Mouse (Mus musculus) cortical plate, adult 2 months (tissue): ENCODE results near the gene Clic4.

Experiments used
- CTCF ChIP-seq: fragments of 200-500 bp; IDR thresholded peaks from 2 replicates; pipeline ENCODE4 v1.5.1; 2011; ENCODE audit warnings: mild to moderate bottlenecking, control low read depth, low read length; ENCODE audit not compliant: insufficient read depth; ENCODE audit errors: extremely low read depth
- POLR2A ChIP-seq: fragments of 200-500 bp; IDR thresholded peaks from 2 replicates; pipeline ENCODE4 v1.6.1; 2011; ENCODE audit warnings: mild to moderate bottlenecking, low read length, control low read depth; ENCODE audit not compliant: insufficient read depth; ENCODE audit errors: extremely low read depth

- no peak for TF ChIP-seq CTCF
- no peak for TF ChIP-seq POLR2A
Observed at GRCm38 (mm10) chr4:135283417-135283816, 10.8 kb upstream of the Clic4 start.
